Mouse (Mus musculus) olfactory bulb, adult 2 months (tissue): ENCODE measurements around the gene Aplp1.

ENCODE experiments used
- CTCF ChIP-seq: fragments of 200-500 bp; IDR thresholded peaks from 2 replicates; pipeline ENCODE4 v1.5.1; 2012; ENCODE audit warnings: low read depth, mild to moderate bottlenecking, low read length, moderate library complexity; ENCODE audit not compliant: insufficient read depth
- POLR2A ChIP-seq: fragments of 200-500 bp; IDR thresholded peaks from 2 replicates; pipeline ENCODE4 v1.6.1; 2012; ENCODE audit warnings: mild to moderate bottlenecking, low read depth, low read length, moderate library complexity; ENCODE audit not compliant: insufficient read depth

GRCm38 (mm10) chr7:30472411-30472810 lies 27.1 kb upstream of the Aplp1 start:
- TF ChIP-seq POLR2A, result no peak
- TF ChIP-seq CTCF, result peak; percentile 44; the same call in 1 of the 2 replicates
